Mouse (Mus musculus) c-Kit-positive CD71-positive TER-119-negative erythroid progenitor cells, embryonic 14.5 days (primary cell): ENCODE results near the gene Ormdl3.

Experiments used
- DNase-seq: peaks from one replicate; pipeline ENCODE4 v3.0.0-alpha.2; 2013; ENCODE audit warnings: low read depth

The Ormdl3 gene

DNA sequence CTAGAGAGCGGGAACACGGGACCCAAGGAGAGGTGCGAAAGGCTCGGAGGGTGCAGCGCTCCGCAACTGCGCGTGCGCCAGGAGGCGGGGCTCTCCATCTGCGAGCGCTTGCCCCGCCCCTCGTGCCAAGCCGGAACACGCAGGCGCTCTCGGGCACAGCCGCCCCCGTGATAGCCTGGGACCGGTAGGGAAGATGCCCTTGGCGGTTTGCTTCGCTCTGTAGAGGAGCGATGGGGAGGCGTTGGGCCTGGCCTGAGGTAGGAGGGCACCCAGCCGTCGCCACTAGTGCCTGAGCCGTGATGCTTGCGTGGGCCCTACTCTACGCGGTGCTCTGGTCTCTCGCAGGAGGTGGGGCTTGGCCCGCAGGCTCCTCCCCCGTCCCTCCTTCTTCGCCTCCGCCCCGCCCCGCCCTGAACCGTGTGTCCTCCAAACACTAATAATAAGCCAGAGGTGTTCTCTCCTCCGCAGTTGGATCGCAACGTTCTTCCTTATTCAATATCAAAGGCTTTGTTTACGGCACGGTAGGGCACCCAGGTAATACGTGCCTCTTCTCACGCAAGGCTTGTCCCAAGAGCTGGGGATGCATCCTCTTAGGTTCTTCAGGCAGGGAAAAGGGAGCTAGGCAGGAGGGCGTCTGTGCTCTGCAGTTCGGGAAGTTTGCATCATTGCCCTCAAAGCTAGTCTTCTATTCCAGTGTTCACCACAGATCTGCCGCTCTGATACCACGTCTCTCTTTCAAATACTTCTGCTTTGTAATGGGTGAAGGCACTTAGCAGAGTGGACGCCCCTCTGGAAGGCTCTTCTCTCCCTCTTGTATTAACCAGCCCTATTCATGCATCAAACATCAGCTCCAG is 36.0 kb downstream of the Ormdl3 start, which contains the start of gene Zpbp2:
Gene Zpbp2, plus strand, starts transcription at position 123 of the 854 bp plus-strand sequence.
- DNase-seq, result peak; percentile 84

DNA sequence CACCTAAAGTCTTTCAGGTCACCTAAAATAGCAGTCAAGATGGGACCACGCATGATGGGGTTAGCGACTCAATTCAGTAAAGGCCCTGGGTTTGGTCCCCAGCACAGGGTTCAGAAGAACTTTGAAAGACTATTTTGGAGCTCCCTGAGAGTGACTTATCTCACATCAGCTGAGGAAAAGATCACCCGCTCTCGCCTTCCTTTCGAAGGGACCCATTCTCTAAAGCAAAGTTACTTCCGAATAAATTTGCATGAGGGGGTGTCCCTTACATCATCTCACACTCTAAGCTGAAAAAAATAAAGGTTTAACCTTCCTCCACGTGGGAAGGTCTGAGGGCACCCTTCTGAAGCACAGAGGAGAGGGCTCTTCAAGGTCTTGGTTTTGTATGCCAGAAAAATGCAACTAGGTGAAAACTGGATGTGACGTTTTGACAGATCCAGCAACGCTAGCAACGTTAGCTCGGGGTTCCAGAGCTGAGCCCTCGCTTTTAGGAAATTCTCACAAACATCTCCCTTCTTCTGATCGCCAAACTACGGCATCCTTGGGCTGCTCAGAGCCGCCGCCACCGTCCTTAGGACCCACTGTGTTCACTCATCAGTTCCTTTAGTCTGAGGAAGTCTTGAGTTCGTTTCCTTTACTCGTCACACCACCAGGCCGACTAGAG is 36.7 kb downstream of the Ormdl3 start:
- no peak for DNase-seq

DNA sequence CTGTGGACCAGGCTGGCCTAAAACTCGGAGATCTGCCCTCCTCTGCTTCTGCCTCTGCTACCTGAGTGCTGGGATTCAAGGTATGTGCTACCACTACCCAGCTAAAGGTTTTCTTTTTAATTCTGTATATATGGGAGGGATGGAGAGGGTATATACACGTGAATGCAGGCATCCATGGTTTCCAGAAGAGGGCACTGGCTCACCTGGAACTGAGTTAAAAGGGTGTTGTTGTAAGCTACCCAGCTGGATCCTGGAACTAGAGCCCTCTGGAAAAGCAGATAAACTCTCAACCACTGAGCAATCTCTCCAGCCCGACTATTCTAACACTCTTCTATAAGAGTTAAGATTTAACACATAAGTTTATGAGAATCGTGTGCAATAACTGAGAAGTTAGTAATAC is 37.8 kb downstream of the Ormdl3 start:
- DNase-seq, result no peak

GRCm38 (mm10) chr11:98547308-98547693 is 39.9 kb downstream of the Ormdl3 start:
- DNase-seq, result no peak

DNA sequence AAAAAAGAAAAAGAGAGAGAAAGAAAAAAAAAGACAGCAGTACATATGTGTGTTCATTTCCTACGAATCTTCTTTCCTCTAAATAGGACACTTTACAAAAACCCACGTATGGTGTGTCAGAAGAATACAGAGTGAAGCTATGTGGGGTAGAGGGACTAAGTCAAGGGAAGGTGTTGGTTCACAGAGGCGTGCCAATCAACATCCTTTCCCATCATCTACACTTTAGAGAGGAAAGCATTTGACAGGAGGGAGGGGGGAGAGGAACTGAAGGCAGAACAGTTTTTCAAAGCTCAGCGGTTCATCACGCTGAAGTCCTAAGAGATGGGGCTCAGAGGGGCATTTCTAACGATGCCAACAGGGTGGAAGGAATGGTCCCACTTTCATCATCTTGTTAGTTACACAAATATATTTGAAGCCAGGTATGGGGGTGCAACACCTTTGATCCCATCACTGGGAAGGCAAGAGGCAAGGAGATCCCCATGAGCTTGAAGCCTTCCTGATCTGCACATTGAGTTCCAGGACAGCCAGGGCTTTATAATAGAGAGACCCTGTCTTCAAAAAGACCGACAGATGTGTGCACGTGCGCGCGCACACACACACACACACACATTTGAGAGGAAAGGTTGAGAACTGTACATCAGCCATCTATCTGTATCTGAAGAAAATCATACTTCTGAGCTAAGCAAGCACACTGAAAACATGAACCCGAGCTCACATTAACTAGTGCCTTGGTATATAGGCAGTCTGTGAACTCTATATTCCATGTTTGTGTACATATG is 40.5 kb downstream of the Ormdl3 start:
- DNase-seq, result no peak

DNA sequence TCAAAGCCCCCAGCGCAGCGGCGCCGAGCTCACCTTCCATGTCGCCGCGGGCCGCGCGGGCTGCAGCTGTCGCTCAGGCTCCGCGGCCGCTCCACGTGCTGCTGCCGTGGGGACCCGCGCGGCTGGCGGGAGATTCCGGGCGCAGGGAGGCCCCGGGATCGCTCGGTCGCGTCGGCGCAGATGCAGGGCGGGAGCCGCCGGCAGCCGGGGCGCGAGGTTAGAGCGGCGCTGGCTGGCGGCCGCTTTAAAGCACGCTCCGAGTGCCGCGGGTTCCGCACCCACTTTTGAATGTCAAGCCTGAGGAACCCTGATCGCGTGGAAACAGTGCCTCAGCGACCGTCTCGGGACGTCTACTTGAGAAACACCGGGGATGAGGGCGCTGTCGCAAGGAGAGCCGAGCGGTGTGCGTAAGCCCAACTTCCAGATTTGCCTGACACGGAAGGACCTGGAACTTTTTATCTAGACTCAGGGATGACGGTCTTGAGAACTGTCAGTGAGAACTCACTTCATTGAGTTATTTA is 41.4 kb downstream of the Ormdl3 start, which contains the start of gene Ikzf3:
Gene Ikzf3, minus strand, starts transcription at position 321 of the 521 bp plus-strand sequence.
- DNase-seq, result no peak

DNA sequence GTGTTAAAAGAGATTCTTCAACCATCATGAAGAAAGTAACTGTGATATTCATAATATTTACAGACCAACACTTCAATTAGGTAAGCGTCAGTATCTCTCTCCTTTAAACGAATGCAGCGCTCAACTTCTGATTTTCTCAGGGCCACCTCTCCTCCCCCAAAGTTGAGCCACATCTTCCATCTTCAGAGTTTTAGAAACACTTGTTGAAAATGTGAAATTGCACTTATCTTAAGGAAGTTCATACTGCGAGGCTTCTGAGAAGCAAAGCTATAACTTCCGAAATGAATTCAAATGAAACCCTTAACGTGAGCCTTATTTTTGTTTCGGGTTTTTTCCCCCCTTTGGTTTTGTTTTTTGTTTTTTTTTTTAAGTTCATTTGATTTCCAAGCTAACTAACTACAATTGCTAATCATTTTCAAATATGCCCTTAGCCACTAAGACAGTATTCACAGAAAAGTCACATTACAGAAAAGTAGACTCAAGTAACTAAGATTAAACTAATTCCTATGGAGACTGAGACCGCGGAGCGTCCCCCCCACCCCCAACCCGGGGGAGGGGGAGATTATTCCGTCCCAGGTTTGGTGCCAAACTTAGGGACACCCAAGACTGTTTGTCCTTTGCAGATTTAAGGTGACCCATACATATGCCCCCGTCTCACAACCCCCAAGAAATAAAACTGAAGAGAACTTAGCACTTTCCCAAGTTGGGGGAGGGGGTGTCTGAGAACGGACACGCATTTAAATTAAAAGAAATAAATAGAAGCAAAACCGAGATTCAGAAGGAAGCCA is 42.1 kb downstream of the Ormdl3 start:
- DNase-seq, result no peak

DNA sequence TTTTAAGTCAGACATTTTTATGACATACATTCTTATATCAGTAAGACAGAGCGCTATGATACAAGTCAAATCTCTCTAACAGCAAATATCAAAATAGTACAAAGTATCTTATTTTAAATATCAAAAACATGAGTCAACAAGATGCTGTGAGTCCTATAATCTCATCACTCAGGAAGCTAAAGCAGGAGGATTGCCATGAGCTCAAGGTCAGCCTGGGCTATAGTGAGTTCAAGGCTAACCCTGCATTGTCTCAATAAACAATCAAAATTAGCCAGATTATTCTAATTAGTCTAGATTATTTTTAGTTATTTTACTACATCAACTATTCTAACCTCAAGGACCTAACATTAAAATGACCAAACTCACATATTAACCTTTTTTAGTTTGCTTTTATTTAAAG is 43.8 kb downstream of the Ormdl3 start:
- DNase-seq, result no peak

DNA sequence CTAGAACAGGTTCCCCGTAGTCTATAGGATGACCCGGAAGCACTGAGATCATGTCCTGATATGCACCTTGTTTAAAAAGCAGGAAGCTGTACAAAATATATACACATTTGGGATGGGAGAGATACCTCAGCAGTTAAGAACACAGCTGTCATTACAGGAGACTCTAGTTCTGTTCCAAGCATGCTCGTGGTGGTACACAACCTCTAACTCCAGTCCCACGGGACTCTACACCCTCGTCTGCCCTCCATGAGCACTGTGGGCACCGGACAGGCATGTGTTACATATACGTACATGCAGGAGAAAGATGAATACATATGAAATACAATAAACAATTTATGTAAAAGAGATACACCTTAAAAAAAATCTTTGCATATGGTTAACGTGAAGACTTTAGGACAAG is 44.6 kb downstream of the Ormdl3 start:
- no peak for DNase-seq

GRCm38 (mm10) chr11:98540319-98540718 is 46.8 kb downstream of the Ormdl3 start:
- DNase-seq, result no peak

GRCm38 (mm10) chr11:98537480-98538034 is 49.6 kb downstream of the Ormdl3 start:
- no peak for DNase-seq
